Mouse (Mus musculus) liver, adult (tissue): Measurements from ENCODE around the gene Atf2.

Experiments used
- GATA4 ChIP-seq: IDR thresholded peaks from 2 replicates; pipeline ENCODE4 v1.6.1; 2014; ENCODE audit warnings: mild to moderate bottlenecking, low read length; ENCODE audit not compliant: insufficient replicate concordance

The Atf2 gene

DNA sequence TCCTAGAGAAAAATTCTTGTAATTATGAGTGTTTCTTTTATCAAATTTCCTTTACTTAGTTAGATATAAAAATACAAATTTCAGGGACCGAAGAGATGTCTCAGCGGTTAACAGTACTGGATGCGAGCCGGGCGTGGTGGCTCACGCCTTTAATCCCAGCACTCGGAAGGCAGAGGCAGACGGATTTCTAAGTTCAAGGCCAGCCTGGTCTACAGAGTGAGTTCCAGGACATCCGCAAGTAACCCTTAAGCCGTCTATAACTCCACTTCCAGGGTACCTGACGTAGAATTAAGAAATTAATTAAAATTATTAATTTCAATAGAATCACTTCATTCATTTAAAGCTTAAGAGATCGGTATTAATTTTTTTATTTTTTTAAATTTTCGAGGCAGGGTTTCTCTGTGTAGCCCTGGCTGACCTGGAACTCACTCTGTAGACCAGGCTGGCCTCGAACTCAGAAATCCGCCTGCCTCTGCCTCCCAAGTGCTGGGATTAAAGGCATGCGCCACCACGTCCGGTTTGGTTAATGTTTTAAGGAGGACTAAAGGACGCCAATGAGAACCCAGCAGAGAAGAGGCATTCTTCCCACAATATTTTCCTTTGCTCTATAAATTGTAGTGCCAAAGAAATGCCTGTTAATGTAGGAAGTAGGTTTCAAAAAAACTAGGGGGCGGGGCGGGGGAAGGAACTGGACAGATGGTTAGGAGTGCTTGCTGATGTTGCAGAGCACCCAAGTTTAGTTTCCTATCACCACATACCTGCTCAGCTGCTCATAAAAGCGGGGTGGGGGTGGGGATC, 1.2 kb upstream of the Atf2 start:
- TF ChIP-seq GATA4 = no peak

DNA sequence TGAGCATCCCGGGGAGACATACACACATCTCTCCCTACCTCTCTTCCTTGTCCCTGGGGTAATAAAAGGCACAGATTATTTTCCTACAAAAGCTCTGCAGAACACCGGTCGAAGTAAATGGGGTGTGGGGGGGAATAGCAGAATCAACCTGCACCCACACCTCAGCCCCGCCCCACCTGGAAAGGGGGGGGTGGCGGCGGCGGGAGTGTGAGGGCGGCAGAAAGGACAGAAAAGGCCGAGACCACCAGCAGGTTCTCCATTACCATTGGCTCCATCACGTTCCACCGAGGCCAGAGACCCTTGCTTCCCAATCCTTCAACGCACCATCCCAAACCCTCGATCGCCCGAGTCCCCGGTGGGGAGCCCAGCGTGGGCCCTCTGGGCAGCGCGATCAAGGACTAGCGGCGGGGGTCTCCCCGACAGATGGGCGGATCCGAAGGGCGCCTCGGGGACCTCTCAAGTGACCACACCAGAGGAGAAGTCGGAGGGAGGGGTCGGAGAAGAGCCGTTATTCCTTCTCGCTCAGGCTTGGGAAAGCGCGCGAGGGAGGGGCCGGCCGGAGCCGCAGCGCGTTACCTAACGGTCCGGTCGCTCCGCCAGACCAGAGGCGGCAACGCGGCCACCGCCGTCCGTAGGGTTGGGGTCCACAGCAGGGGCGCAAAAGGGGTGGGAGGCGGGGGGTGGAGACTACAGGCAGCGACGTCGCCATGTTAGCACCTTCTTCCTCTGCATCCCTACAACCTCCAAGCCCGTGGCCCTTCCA, 557 bp downstream of the Atf2 start:
- no peak for TF ChIP-seq GATA4

DNA sequence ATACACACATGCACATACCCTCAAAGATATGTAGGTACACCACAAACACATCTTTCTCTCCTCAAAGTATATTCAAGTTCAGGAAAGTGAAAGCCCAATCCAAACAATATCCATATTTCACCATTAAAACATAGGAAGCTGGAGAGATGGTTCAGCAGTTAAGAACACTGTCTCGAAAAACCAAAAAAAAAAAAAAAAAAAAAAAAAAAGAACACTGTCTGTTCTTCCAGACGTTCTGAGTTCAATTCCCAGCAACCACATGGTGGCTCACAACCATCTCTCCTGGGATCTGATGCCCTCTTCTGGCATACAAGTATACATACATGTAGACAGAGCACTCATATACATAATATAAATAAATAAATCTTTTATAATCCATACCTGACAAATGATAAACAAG, 6.4 kb downstream of the Atf2 start:
- TF ChIP-seq GATA4 = no peak

DNA sequence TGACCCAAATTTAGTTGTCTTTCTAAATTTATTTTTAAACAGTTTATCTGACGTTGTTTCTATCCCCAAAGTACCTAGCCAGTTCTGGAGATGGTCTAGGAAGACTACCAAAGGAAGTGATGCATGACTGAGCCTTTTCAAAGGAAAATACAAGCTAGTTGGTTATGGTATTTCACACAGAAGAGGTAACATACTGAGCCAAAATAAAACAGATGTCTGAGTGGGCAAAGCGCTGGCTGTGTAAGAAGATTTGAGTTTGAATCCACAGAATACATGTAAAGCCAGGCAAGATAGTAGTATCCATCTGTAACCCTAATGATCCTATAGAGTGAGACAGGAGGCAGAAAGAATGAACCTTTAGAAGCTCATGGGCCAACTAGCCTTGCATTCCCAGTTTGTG, 14.5 kb downstream of the Atf2 start:
- no peak for TF ChIP-seq GATA4

DNA sequence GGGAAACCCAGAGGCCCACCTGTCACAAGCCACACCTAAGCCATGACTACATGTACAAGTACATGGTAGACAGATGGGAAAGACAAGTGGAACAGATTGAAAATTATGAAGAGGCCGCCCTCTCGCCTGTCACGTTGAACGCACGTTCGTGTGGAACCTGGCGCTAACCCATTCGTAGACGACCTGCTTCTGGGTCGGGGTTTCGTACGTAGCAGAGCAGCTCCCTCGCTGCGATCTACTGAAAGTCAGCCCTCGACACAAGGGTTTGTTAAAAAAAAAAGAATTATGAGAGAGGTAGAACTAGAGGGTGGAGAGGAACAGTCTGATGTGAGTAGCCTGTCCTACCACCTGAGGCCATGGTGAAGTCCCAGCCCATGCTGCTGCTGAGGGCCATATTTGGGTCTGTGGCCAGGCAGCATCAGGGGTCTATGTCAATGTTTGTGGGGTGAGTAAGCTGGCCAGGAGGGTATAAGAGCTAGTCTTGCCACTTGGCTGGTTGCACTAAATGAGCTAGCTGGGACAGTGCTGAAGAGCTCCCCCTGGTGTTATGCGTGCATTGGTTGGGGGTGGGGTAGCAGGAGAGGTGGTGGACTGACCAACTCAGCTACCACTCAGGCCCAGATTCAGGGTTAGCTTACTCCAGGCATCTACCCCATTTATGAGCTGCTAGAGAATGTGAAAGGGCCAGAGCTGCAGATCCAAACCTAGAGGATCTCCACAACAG, 24.5 kb downstream of the Atf2 start:
- TF ChIP-seq GATA4 = no peak

DNA sequence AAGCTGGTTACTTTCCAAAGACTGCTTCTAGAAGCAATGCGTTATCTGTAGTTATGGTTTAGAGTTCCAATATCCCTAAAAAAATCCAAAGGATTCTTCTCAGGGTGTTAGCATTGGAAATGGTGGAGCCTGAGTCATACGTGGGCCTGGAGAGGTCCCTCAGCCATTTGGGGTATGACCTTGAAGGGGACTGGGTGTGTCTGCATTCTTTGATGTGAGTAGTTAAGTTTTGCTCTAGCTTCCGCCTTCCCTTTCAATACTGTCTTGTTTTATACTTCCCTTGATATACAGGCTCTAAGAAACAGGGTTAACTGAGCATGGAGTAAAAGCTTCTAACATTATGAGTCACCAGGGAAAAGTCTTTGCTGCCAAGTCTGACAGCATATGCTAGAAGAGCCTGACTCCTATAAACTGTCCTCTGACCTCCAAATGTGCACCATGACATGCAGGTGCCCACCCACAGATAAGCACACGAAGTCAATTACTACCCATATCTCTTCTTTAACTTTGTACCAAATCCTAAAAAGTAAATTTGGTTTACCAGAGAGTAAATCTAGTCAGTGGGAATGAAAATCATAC, 32.3 kb downstream of the Atf2 start:
- TF ChIP-seq GATA4 = no peak

DNA sequence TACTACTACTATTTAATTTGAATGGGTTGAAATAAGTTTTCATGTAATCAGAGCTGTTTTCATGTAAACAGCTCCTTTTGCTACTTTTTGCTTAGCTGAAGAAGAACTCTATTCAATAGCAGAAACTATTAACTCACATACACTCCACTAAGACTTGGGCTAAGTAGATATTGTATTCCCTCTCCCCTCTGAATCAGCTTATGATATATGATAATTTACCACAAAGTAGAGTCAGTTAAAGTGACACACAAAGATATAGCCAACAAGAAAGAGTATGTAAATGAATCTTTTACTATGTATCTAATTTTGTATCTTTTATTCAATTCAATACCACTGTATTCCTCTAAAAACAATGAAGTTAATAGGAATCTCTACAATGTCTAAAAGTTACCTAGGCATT, 35.1 kb downstream of the Atf2 start:
- TF ChIP-seq GATA4 = no peak

DNA sequence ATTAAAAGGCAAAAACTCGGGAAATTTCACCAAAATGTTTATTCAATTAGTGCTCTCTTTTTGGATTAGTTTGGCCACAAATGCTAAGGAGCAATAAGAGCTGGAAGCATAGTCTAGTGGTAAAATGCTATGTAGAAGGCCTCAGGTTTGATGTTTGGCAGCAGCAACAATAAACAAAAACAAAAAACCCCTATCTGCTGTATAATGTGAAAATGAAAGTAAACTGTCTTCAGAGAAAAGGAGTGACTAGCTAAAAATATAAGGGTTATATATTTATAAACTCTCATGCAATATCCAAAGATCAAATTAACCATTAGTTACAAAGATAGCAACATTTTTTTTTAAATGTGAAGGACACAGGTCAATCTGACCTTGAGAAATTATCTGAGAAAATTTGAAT, 36.2 kb downstream of the Atf2 start:
- TF ChIP-seq GATA4 = no peak

DNA sequence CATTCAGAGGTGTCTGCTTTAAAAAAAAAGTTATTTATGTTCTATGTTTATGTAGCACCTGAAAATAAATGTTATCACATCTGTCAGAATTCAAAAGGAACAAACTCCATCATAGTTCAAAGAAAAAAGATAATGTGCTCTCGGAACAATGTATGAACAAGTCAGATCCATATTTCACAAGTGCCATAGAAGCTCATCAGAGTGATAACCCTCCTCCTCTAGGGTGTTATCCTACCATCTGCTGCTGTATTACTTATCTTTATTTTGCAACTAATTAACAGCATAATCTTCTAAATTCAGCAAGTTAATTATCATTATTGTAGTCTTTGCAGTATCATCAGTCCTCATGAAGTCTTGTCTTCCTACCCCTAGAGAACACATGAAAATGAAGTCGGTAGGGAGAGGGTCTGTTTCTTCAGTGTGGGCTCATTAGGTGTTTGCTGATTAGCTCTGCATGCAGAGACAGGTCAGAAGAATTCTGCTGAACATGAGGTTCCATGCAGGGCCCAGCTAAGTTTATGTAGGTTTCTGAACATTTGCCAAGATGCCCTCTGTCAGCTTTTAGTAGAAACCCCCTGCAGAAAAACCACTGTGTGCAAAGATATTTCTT, 57.9 kb downstream of the Atf2 start:
- TF ChIP-seq GATA4 = no peak

DNA sequence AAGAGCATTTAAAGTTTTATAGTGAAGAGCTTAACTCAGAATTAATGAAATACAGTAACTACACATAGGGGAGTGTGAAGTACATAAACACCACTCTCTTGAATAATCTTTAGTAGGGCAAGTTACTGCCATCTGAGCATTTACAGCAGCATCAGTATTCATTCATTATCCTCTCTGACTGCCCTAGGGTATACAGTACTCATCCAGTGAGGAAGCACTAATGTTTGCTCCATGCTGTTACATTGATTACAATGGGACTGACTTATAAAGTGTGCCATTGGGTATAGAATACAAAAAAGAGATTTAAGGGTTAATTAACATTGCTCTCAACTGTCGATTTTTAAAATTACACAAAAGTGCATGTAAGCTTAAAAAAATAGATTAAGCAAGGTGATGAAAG, 59.2 kb downstream of the Atf2 start:
- no peak for TF ChIP-seq GATA4

DNA sequence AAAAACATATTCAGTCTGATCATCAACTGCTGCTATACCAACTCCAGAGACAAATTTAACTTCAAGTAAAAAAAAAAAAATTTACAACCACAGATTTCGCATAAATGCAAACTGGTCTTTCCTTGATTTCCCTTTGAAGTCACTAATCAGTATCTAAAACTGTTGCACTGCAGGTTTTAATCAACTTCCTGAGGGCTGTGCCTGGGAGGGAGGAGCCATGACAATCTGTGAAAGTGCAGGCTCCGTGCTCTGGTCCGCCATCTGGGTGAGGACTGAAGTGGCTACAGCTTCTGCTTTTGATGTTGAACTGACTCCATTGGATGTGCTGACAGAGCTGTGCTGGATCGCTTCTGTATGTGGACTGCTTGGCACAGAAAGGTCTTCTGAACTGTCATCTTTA, 73.7 kb downstream of the Atf2 start:
- TF ChIP-seq GATA4 = no peak

DNA sequence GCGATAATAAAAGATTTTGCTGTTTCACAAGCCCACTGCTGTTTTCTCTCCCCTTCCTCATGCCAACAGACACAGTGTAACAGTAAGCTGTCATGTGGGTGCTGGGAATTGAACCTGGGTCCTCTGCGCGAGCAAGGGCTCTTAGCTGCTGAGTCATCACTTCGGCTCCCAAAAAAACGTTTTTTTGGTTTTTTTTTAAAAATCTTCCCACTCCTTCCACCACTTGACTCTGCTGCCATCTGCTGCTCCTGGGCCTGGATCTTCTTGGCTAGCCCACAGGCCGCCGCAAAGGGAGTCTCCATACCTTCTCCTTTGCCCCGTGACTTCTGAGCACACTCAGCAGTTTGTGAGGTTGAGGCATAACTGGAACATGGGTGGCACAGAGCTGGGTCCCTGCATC, 84.8 kb downstream of the Atf2 start:
- TF ChIP-seq GATA4 = no peak

DNA sequence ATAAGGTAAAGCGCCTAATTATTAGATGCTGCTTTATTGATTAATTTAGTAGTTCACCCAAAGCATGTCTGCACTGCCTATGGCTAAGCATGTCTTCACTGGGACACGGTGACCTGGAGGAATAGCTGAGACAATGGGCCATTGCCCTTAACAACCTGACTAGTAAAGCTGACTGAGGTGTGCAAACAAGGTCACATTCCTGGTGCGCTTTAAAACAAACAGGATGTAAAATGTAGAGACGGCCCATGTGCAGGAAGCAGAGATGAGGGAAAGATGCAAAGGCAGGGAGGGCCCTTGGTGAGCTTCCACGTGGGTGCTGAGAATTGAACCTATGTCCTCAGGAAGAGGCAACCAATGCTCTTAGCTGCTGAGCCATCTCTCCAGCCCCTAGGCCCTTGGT, 93.7 kb downstream of the Atf2 start:
- no peak for TF ChIP-seq GATA4

DNA sequence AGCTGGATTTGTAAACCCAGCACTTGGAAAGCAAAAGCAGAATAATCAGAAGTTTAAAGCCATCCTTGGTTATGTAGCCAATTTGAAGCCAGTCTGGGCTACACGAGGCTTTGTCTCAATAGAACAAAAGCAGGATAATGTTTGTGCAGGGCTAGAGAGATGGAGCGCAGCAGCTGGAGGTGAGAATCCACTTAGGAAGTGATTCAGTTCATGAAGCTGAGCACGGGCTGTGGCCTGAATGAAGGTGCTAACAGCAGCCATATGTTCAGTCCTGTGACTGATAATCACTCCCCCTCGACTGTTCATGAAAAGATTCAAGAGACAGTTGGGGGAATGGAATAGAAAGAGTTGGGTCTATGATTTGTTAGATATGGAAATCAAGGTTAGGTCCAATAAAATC, 94.3 kb downstream of the Atf2 start:
- TF ChIP-seq GATA4 = no peak
